ENCODE assay signal across 8 mouse cellular contexts in genomic region chr7:83883276-83884020, GRCm38 (mm10). TPM values are rescaled to one million over a fixed set of nuclear protein-coding genes. Genes with fewer than 3 reads are reported as not detected.
A peak's percentile ranks its signal among the peaks of the same experiment; 100 is the strongest.
DNase-seq lines count a peak whose midpoint lies in the region; ATAC-seq and TF ChIP-seq lines count a peak whose summit lies in the region.

No protein-coding gene starts in this region.

- peak; percentile 77 for ATAC-seq in hindbrain, embryonic 15.5 days (ENCODE audit: low FRiP score, low read depth)

- H3K9ac ChIP-seq in hindbrain, embryonic 15.5 days, result peak overlapping the region; percentile 92

- peaks cover 57% of the 10 kb centered on the region for H3K4me1 ChIP-seq in hindbrain, embryonic 15.5 days (replicated peaks)

- intact Hi-C loops in gastrocnemius, adult 2 months (cut with DNase I), result loop anchor here (10.0 kb wide), 2 partner anchors 189 to 219 kb away; no protein-coding TSS in a partner anchor
- intact Hi-C loops in left cerebral cortex, postnatal 36 days (cut with DNase I), result loop anchor here (2.0 to 10.0 kb wide), 3 partner anchors 81 to 319 kb away; no protein-coding TSS in a partner anchor

- under 1% methylated on average over 46 of the region's 91 CpGs for WGBS in hindbrain, embryonic 15.5 days

- TF ChIP-seq CTCF in gastrocnemius, adult 2 months (IDR thresholded peaks at IDR 0.05), result no peak

- H3K27ac ChIP-seq in gastrocnemius, adult 2 months, result peak overlapping the region; percentile 98
- H3K27ac ChIP-seq in hindbrain, embryonic 15.5 days (replicated peaks), result peak overlapping the region; percentile 94

- no peaks in the 10 kb centered on the region for H3K9me3 ChIP-seq in hindbrain, embryonic 15.5 days

- peak overlapping the region; percentile 79 for H3K4me3 ChIP-seq in gastrocnemius, adult 2 months
- H3K4me3 ChIP-seq in hindbrain, embryonic 15.5 days, result peak overlapping the region; percentile 82

- no peaks in the 10 kb centered on the region for H3K36me3 ChIP-seq in hindbrain, embryonic 15.5 days

- H3K4me2 ChIP-seq in hindbrain, embryonic 15.5 days, result peak overlapping the region; percentile 83

- H3K27me3 ChIP-seq in hindbrain, embryonic 15.5 days, result no peaks in the 10 kb centered on the region

- peak; percentile 87 for DNase-seq in Muller cell, postnatal 12 days (ENCODE audit: inconsistent ontology term)
- DNase-seq in cerebellum, postnatal 10 days, result peak; percentile 74 to 80
- peak; percentile 87 for DNase-seq in gastrocnemius, adult 2 months
- DNase-seq in left cerebral cortex, postnatal 36 days (ENCODE audit: low spot score in 2 of 2), result peak; percentile 55 to 74
- peak; percentile 70 for DNase-seq in mesoderm, embryonic 11.5 days (ENCODE audit: low read depth, low spot score)
- peak; percentile 54 for DNase-seq in right cerebral cortex, postnatal 14 days
- peak; percentile 65 to 80 for DNase-seq in urinary bladder, postnatal 36 days (ENCODE audit: low spot score in 2 of 2)

RNA-seq across cellular contexts. Expression of gene Tlnrd1, which starts 0.7 kb away (rescaled TPM):
- 1 to 10 TPM; 1.2 to 3.2 TPM for total RNA-seq in gastrocnemius, adult 2 months (2021)
- 11.1 and 11.5 TPM in 2 replicates for polyA plus RNA-seq in hindbrain, embryonic 15.5 days (2015; fragmentation: Nextera tagmentation; extraction: Ambion mirVana)
- total RNA-seq in left cerebral cortex, postnatal 36 days (2021), result 10 to 100 TPM; 21.5 to 27.9 TPM

RNA-seq across cellular contexts. Expression of gene Mesd, which starts 0.8 kb away (rescaled TPM):
- 10 to 100 TPM; 22.2 to 33.3 TPM for total RNA-seq in gastrocnemius, adult 2 months (2021)
- 67.1 and 79.1 TPM in 2 replicates for polyA plus RNA-seq in hindbrain, embryonic 15.5 days (2015; fragmentation: Nextera tagmentation; extraction: Ambion mirVana)
- total RNA-seq in left cerebral cortex, postnatal 36 days (2021), result 10 to 100 TPM; 55.9 to 60.9 TPM

Comparison
In these comparisons a context has a peak if more than half of its experiments do, and no peak if none do; other contexts are left out.
1. Peak in every context shown above with its lines: DNase-seq, ATAC-seq, H3K4me3 ChIP-seq and H3K27ac ChIP-seq.
2. RNA of gene Tlnrd1, which starts 0.7 kb away (total RNA-seq): 21.5 to 27.9 TPM in left cerebral cortex, postnatal 36 days; 1.2 to 3.2 TPM in gastrocnemius, adult 2 months; every median in the first group is over 4 times any median in the second.